Mouse (Mus musculus): Measurements from ENCODE around the gene G6pc.
"Not testable (repeated sequence)": the region's sequence is repeated elsewhere in the genome, so short reads cannot be mapped to it uniquely, and the experiment has no call there.

Gene G6pc

DNA sequence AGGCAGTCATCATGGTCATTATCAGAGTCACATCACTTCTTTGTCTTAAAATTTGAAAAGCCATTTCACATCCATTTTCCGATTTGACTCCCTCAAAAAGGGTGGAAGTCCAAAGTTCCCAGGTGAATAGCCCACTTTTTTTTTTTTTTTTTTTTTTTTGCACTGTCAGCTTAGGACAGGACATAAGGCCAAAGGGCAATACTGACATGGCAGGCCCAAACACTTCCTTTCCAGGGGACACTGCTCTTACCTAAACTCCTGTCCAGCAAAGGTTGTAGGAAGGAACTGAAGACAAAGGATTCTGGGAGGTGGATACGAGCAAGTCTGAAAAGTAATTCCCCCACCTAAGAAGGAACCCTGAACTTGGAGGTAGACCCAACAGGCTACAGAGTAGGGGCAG lies 11.4 kb upstream of the G6pc start:
- in situ Hi-C loops (cut with MboI), result no loop called here

- in situ Hi-C loops (cut with MboI), result no loop called here
These were observed 9.7 kb upstream of the G6pc start for GRCm38 (mm10) chr11:101357505-101358182.

- in situ Hi-C loops (cut with MboI), result no loop called here
These were observed 7.6 kb upstream of the G6pc start for GRCm38 (mm10) chr11:101359776-101360175.

GRCm38 (mm10) chr11:101360651-101361113 lies 6.7 kb upstream of the G6pc start:
- in situ Hi-C loops (cut with MboI), result no loop called here

DNA sequence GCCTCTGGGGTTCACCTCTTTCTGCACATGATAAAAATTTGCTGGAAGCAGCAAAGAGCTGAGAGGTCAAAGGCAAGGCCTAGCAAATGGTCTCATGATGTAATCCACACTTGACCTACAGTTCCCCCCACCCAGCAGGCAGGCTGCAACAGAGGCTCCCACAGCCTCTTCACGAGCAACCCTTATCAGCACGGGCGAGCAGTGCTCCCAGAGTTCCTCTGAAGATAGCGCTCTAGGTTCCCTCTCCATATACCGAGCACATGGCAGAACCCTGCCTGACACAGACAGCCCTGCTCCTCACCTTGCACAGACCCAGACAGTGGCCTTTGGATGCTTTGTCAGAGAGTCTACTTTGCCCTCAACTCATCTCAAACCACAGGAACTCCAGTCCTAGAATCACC lies 2.8 kb upstream of the G6pc start:
- in situ Hi-C loops (cut with MboI), result no loop called here

DNA sequence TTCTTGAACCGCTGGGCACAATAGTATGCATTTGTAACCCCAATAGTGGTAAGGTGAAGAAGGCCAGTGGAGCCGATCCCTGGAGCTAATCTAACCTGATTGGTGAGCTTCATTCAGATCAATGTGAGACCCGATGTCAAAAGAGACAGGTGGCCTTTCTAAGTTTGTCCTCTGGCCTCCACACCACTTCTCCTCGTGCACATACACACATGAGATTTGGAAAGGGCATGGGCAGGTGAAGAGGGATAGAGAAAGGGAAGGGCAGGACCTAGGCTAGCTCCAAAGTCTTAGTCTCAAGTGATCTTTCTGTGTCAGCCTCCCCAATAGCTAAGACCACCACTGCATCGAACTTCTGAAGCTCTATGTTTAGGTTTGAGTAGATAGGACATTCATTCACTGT lies 2.8 kb downstream of the G6pc start:
- in situ Hi-C loops (cut with MboI), result no loop called here

GRCm38 (mm10) chr11:101374421-101374938 lies 7.1 kb downstream of the G6pc start:
- in situ Hi-C loops (cut with MboI), result no loop called here

DNA sequence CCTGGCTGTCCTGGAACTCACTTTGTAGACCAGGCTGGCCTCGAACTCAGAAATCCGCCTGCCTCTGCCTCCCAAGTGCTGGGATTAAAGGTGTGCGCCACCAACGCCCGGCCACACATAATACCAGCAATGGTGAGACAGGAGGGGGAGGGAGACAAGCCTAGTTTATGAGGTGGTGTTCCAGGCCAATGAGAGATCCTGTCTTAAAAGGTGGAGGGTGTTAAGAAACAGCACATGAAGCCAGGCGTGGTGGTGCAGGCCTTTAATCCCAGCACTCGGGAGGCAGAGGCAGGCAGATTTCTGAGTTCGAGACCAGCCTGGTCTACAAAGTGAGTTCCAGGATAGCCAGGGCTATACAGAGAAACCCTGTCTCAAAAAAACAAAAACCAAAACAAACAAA lies 10.8 kb downstream of the G6pc start:
- in situ Hi-C loops (cut with MboI), result not testable (repeated sequence)

GRCm38 (mm10) chr11:101378926-101379325 lies 11.6 kb downstream of the G6pc start:
- in situ Hi-C loops (cut with MboI), result no loop called here

DNA sequence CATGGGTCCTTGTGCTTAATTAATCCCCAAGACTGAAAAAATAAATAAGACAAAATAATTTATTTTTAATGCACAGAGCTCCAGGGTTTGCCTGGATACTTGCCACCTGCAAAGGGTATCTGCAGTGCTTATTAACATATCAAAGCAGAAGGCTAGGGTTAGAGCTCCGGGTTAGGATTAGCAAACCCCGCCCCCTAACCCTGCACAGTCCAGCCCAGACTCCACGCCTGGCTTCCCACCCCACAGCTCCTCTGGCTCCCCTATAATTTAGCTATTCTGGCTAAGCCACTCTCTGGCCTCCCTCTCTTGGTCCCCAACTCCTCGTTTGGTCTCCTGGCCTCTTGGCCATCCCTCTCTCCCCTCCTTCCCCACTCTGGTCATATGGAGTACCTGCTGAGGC lies 14.5 kb downstream of the G6pc start:
- in situ Hi-C loops (cut with MboI), result no loop called here

DNA sequence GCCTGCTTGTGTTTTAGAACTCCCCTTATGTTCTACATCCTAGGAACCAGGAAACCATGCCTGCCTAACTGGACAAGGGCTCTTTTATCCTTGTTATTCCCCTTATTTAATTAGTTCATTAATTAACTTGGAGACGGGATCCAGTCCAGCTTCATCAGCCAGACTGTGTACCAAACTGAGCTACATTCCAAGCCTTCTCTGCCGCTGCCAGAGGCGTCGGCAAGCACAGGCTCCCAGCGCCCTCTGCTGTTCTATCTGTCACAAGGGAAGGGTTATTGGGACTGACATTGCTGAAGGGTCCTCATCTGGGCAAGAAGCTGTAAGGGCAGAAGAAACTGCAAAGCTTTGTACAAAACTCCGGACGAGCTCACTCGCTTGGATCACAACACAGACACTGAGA lies 27.7 kb downstream of the G6pc start:
- in situ Hi-C loops (cut with MboI), result no loop called here

DNA sequence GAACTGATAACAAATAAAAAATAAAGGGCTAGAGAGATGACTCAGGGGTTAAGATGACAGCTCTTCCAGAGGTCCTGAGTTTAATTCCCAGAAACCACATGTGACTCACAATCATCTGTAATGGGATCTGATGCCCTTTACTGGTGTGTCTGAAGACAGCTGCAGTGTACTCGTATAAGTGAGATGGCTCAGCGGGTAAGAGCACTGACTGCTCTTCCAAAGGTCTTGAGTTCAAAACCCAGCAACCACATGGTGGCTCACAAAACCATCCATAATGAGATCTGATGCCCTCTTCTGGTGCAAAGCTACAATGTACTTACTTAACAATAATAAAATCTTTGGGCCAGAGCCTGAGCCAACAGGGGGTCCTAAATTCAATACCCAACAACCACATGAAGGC lies 47.9 kb downstream of the G6pc start:
- in situ Hi-C loops (cut with MboI), result no loop called here

DNA sequence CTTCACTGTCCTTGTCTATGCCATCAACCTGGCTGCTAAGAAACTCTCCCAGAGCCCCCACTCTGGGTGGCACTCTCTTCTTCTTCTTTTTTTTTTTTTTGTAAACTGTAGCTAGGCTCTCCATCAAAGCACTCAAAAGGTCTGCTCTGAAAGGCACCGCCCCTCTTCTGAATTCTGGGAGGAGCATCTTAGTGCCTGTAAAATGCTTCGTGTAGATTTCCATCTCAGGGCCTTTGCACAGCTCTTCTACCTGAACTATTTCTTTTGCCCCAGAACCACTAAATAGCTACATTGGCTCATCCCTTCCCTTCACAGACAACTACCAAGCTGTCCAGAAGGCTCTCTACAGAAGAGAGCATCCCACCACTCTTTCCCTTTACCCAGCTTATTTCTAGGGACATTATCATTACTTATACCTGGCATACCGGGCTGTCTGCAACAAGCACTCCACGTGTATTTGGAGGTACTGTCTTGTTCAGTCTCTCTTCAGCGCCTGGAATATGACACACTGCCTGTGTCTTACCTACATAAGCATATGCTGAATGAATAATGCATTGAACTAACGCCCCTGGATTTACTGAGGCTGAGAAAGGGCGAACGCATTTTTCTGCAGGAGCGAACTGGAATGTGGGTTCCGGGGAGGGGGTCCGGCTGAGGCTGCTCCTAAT lies 49.2 kb downstream of the G6pc start:
- in situ Hi-C loops (cut with MboI), result no loop called here

DNA sequence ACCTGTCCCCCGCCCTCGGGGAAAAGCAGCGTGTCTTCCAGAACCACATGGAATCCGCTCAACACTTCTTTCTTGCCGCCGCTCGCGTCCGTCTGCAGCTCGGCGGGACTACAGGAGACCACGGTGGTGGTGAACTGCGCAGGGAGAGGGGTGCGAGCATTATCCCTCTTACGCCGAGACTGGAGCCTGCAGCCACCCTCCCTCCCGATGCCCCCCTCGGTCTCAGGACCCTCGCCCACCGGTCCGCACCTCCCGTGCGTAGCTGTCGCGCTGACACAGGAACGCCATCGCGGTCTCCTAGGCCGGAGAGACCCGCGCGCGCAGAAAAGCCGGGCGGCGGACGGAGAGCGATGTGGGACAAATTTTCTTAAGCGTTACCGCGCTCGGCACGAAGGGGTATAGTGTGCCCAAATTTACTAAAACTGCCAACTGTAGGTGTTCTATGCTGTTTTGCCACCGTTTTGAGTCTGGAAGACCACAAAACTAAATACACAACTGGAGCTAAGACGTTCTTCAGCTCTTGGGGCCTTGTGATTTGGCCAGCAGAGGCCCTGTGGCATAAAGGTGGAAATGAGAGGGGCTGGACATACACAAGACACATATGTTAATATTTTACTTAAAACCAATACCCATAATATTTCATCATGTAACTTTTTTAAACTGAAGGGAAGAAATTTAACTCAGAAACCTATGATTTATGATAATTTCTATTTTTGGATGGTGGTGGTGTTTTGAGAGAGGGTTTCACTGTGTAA lies 49.9 kb downstream of the G6pc start, which contains the start of gene Aarsd1:
TSS of gene Aarsd1 (minus strand) at position 515 of the 755 bp plus-strand sequence.
- in situ Hi-C loops (cut with MboI), result no loop called here

GRCm38 (mm10) chr11:101418991-101419390 lies 51.6 kb downstream of the G6pc start:
- in situ Hi-C loops (cut with MboI), result no loop called here

- in situ Hi-C loops (cut with MboI), result no loop called here
These were observed 52.2 kb downstream of the G6pc start for GRCm38 (mm10) chr11:101419610-101420009.

DNA sequence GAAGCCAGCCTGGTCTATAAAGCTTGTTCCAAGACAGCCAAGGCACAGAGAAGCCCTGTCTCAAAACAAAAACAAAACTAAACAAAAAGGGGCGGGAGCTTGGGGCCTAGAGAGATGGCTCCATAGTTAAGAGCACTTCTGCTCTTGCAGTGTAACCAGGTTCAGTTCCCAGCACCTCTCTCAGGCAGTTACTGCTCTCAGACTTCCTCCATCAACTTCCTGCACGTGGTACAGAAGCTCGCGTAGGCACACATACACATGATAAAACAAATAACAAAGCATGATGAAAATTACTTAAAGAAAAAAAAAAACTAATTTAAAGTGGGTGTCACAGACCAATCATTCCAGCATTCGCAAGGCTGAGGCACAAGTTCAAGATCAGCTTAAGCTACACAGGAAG lies 52.8 kb downstream of the G6pc start:
- in situ Hi-C loops (cut with MboI), result no loop called here

DNA sequence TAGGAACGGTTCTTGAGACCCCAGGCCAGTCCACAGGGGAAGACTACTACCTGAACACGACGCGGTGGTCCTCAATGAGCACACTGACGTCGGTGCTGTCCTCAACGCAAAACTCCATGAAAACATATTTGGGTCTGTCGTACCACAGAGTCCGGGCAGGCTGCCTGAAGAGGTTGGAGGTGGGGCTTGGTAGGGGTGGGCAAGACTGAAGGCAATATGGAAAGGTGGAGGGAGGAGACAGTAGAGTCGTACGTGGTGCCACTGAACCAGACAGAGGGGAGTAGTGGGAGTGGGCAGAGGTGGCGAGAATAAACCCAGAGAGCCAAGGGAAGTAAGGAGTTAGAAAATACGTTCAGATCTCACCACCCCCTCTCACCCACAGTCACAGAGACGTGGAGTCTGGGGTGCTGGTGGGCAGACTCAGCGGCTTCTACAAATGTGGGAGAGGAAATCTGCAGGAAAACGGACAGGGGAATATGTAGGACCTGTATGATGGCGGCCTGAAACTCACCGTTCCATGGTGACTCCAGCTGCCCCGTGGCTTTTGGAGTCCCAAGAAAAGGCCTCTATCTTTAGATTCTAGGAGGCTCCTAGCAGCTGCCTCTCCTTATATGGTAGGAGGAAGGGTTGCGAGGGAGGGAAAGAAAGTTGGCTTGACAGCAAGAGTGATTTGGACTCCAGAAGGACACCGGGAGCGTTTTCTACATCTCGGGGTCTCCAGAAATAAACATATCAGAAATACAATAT lies 56.9 kb downstream of the G6pc start, which contains the start of gene Gm27029:
TSS of gene Gm27029 (minus strand) at position 692 of the 747 bp plus-strand sequence.
- in situ Hi-C loops (cut with MboI), result no loop called here

GRCm38 (mm10) chr11:101424925-101425813 lies 57.8 kb downstream of the G6pc start, which contains the start of the genes Rundc1 and Ptges3l:
Gene Rundc1 (plus strand): TSS chr11:101425085.
Gene Ptges3l (minus strand): TSS chr11:101425333.
- in situ Hi-C loops (cut with MboI), result loop anchor here (25.0 kb wide), 1 partner anchor 862 kb away; the partner anchor contains the start of genes Atxn7l3 and Tmub2

GRCm38 (mm10) chr11:101426165-101426564 lies 58.8 kb downstream of the G6pc start:
- in situ Hi-C loops (cut with MboI), result loop anchor here (25.0 kb wide), 1 partner anchor 861 kb away; the partner anchor contains the start of genes Atxn7l3 and Tmub2

All from mature B cell (primary cell).